Mouse (Mus musculus) cerebellum, adult 2 months (tissue): ENCODE results near the gene Myh11.

Source experiments
- CTCF ChIP-seq: fragments of 200-500 bp; IDR thresholded peaks from 2 replicates; pipeline ENCODE4 v1.5.1; 2011; ENCODE audit warnings: low read depth, mild to moderate bottlenecking, control low read depth, low read length, moderate library complexity, borderline replicate concordance; ENCODE audit not compliant: insufficient read depth
- POLR2A ChIP-seq: fragments of 200-500 bp; IDR thresholded peaks from 2 replicates; pipeline ENCODE4 v1.6.1; 2011; ENCODE audit warnings: low read length, control low read depth, borderline replicate concordance; ENCODE audit not compliant: insufficient read depth

- TF ChIP-seq POLR2A (no peak), CTCF (no peak)
Measured at GRCm38 (mm10) chr16:14298461-14298860, 7.3 kb upstream of the Myh11 start.
